Mouse (Mus musculus) T-helper 2 cell (primary cell): ENCODE measurements at regions not wholly inside any gene's neighbourhood (a gene's known extent, or its start where the extent isn't known, plus 50 kb on each side); places are given as distances from the start of the nearest gene placed in this dataset.

Experiments used
- in situ Hi-C: fragments of 300-600 bp; cut with MboI, MseI; formaldehyde crosslinking; loops from one replicate; pipeline ENCODE4 v1.15.1; 2025; ENCODE audit warnings: high pct_unique_total_duplicates

DNA sequence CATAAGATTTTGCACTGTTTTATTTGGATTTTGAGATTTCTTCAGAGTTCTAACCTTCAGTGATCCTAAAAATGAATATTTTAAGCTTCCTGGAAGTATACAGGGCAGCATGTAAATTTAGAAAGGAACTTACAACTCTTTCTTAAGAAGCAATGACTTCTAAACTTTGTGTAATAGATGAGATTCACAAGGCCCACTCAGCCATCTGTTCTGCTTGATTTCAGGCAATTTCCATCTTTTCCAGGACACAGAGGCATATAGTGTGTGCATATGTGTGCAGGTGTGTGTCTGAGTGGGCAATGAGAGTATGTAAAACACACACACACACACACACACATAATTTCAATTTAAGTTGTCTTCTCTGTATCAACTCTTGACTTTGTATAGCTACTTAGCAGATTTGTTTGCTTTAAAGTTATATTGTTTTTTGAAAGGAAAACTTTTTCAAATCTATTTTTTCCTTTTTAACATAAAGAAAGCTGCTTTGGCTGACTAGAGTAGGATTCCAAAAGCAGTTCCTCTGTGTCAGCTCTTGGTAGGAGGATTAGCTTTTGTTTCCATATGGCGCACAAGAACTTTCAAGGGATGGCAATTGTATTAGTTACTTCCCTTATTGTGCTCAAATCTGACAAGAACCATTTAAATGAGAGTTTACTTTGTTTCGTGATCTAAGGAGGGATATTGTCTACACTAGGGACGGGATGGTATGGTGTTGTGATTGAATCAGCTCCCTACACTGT is 387.6 kb downstream of the D3Ertd751e start:
- in situ Hi-C loops = no loop called here

DNA sequence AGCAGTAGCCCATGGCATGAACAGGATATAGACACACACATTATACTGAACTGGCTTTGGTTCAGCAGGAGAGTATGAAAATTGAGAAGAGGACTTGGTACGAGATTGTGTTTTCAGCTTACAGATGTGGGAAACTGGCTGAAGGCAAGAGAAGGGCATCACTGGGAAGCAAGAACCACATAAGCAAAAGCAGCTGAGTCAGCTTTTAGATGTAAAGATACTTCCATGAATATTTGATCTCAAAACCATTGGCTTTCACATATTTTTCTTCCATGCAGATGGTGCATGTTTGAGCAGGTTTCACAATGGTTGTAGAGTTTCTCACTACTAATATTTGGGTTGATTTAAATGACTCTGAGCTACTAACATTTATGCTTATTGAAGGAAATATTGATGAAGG is 389.9 kb downstream of the D3Ertd751e start:
- in situ Hi-C loops = no loop called here

DNA sequence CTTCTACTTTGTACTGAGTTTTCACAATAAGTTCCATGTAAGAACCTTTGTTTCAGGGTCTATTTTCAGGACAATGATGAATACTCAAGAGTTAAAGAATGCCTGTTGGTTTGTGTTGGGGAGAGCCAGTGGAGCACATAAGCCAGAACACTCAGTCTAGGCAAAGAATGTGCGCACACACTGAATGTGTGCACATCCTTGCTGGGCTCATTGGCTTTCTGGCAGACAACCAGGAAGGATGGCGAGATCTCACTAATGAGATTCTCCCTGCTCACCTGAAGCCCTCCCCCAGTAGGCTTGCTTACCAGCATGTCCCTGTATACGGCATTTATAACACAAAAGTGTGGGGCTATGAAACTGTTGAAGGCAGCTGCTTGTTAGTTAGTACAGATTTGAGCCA is 411.0 kb downstream of the D3Ertd751e start:
- in situ Hi-C loops = no loop called here

DNA sequence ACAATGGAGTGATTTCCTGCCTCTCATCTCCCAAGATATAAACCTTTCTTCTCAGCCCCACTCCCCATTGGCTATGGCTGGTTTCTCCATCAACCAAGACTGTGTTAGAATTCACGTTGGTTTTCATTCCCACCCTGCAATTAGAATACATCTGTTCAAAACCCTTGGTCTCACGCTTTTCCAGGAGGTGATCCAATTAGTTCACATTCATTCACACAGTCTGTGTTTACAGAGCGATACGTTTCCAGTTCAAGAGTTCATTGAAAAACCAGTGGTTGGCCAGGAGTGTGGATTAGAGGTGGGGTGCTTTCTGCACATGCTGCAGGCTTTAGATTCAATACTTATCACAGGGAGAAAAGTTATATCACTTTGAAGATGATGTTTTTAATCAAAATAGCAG is 412.5 kb downstream of the D3Ertd751e start:
- in situ Hi-C loops = no loop called here

DNA sequence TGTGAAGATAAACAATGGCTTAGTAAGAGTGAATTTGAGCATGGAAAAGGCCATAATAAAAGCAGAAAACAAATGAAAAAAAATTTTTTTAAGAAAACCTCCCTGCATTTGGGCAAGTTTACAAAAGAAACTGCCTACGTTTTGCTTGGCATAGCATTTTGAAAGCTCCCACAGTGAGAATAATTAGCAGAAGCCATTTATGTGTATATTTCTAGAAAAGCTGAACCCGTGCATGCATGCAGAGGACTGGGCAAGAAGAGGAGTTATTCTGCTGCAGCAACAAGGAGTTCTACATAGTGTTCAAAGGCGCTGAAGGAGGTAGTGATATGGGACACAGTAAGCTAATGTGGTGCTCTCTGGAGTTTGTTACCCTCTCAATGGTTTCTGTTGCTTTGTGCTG is 421.3 kb downstream of the D3Ertd751e start:
- in situ Hi-C loops = no loop called here

DNA sequence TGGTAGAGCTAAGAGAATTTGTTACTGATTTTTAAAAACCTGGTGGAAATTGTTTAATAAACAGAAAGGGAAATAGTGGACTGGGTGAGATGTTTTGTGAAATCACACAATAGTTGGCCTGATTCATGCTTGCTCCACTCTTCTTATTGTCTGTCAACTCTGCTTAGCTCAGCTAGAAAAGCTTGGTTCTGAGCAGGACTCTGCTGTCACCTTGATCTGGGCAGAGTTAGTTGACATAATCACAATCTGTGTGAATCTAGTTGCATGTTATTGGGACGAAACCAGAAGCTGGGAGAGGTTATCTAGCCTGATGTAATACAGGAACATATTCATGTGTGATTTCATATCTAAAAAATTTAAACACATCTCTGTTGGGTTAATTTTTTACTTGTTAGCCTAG is 456.8 kb downstream of the D3Ertd751e start:
- in situ Hi-C loops = no loop called here

DNA sequence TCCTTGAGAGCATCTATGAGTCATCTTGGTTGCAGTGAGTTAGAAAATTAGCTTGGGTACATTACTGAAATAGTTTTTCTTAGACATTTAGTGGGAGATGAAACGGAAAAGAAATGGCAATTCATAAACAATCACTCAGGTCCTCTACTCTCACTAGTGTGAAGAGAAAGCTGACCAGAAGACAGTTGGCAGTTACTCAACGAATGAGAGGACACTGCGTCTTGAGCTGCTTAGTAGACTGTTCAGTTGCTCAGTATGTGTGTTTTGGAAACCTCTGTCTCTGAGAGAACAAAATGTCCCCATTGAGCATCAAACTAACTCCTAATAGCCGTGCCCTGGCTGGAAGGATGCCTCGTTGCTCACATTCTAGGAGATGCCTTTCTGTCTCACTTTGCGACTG is 459.0 kb downstream of the D3Ertd751e start:
- in situ Hi-C loops = no loop called here

DNA sequence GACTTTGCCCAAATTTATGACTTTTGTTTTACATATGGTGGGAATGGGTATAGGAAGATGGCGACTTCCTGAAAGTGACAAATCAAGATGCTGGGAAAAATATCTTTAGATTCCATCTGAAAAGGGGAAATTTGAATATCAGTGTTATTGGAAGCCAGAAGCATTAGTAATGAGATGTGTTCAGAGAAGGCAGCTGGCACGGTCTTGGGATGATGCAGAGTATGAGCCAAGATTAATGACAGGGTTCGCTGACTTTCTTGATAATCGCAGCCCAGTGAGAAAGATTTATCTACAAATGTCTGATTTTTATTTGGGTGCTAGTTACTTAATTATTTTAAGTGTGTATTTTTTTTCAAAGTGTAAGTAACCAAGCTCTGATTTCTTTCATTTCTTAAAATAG is 463.2 kb downstream of the D3Ertd751e start:
- in situ Hi-C loops = no loop called here

DNA sequence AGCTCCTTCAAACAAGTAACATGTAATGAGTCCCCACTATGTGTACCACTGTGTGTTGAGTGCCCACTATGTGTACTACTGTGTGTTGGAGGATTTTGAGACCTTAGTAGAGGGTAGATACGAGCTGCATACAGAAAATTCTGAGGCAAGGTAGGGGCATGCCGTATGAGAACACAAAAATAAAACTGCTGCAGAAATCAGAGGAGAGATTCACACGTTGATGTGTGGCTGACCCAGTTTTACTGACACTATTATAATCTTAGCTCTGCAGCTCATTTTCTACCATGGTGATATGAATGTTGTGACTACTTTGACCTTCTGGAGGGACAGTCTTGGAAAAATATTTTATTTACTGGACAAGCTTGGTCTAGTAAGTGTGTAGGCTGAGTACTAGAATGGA is 469.0 kb downstream of the D3Ertd751e start:
- in situ Hi-C loops = no loop called here

DNA sequence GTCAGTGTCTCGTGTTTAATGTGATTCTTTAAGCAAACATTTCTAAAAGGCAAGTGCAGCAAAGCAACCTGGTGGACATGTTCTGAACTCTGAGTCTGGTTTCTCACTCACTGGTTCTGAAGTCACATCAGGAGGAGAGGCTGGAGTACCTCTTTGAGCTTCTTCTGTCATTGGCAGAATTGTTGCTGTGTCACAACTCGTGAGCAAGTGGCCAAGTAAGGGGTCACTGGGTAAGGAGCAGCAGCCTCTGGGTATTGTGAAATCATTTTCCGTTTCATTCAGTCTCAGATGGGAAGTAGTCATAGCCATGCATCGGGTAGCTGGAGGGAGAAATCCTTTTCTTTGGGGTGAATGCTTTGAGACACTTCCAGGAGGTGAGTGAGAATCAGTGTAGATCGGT is 470.0 kb downstream of the D3Ertd751e start:
- in situ Hi-C loops = no loop called here

DNA sequence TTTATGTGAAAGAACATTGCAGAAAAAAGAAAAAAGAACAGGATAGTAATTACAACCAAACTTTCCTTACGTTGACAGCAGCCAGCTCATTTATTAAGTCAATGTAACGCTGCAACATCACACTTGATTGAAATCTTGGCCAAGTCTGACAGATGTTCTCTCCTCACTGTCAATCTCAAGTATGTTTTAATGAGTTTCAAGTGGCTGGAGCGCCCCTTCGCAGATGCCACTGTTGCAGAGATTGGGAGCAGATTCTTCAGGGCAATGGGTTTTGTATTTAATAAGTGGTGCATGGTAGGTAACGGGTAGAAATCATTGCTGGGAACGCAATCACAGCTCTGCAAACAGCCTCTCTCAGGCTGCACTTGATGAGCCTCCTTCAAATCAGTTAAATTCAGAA is 470.8 kb downstream of the D3Ertd751e start:
- in situ Hi-C loops = no loop called here

DNA sequence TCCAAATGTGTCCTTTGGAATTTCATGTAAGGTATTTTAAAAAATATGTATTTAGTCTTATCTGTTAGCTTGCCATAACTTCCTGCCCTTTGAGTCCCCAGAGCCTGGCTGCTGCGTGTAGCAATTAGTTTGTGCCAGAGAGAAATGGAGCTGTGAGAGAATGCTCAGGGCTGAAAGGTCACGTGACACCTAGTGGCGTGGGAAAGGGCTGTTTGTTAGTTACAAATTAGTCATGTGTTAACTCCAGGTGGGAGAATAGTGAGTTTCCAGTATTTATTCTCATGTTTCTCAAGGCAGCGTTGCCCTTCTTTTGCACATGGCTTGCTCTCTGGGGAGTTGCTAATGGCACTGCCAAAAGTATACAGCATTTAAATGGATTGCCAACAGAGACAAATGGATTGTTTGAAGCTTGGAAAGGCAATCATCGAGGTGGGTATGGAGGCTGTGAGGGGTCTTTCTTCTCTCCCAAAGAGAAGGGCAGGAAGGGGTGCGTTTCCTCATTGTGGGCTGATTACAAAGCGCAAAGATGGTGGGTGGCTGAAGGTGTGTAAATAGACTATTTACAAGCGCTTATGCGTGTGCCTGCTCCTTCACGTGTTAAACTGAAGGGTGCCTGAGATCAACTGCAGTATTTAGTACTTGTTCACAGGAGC is 472.3 kb downstream of the D3Ertd751e start:
- in situ Hi-C loops = no loop called here

DNA sequence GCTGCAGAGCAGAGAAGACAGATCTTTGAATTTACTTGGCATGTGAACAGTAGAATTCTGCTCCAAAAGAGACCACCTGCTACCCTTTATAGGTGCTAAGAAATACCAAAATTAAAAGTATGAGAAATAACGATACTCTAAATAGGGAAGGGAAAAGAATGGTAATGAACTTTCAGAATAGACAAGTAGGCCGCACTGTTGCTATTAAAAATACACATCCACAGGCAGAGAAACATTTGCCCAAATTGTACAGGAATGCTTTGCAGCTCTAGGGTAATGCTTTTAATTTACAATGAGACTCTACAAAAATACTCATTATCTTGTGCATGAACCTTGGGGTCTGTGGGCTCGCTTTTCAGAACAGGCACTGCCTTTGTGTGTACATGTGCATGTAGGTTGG is 476.3 kb downstream of the D3Ertd751e start:
- in situ Hi-C loops = no loop called here

DNA sequence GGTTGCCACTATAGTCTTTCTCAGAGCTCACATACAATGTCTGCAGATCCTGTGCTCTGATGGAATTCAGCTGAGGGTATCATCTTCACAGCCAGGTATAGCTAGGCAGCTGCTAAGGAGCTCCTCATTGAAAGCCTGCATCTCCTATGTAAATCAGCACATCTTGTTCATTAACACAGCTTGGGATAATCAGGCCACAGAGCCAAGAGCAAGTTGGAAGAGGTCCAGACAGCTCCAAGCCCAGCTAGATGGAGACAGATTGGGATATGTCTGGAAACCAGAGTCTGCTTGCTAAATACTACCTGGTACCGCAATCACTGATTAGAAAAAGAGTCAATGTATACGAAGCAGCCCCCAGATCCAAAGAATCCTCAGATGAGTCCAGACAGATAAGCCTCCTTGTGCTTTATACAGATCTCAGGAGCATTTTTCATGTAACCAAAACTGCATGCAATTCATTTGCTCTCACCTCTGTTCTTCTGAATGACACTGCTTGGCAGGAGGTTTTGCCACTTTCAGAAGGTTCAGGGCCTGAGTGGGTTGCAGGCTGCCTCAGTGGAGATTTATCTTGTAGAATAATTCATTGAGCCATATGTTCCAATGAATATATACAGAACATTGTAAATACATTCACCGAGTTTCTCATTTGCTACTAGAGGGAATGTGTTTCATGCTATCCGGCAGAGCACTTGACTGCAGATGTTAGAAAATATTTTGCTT is 485.4 kb downstream of the D3Ertd751e start:
- in situ Hi-C loops = loop anchor here (25.0 kb wide), 1 partner anchor 691 kb away; no protein-coding TSS in a partner anchor

DNA sequence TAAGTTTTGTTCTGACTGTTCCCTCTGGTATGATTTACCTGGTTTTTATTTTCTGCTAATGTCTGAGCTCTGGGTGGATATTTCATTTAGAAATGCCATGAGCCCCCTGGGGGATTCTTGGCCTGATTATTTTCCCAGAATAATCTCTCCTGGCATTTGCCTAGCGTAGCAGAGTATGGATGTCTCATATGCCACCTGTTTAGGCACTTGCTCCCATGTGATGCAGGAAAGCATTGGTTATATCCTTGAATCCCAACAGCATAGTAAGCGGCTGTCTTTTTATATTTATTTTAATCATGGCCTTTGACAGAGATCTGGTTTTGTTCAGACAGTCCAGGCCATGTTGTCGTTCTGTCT is 486.0 kb downstream of the D3Ertd751e start:
- in situ Hi-C loops = loop anchor here (25.0 kb wide), 1 partner anchor 691 kb away; no protein-coding TSS in a partner anchor

DNA sequence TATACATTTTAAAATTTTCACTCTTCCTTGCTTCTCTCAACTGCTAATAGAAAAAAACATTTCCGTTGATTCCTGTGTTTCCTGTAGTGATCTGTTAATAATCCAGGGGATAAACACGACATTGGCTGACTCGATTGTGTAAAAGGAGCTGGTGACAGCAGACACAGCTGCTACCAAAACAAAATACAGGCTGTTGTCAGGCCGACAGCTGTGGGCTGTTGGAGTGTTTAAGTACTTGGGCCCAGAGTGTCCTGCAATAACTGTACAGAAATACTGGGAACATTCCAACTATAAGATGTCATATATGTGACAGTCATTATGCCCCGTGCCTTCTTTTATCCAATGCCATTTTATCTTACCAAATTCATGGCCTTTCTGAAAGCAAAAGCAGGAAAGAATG is 489.9 kb downstream of the D3Ertd751e start:
- in situ Hi-C loops = loop anchor here (25.0 kb wide), 1 partner anchor 695 kb away; no protein-coding TSS in a partner anchor

DNA sequence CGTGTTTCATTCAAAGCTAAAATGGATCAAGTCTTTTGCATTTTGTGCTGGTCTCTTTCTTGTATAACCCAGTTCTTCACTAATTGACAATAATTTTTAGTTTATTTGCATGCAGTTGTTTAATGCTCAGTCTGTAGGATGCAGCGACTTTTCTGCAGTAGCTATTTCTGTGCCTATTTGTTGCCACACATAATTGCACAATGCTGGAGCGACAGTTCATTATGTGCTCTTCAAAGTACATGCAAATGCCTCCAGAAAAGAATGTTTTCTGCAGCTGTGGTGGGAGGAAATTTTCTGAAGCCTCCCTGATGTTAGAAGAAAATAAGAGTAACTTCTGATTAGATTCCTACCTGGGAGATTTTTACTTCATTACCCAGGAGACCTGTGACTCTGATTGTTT is 491.3 kb downstream of the D3Ertd751e start:
- in situ Hi-C loops = loop anchor here (25.0 kb wide), 1 partner anchor 696 kb away; no protein-coding TSS in a partner anchor

DNA sequence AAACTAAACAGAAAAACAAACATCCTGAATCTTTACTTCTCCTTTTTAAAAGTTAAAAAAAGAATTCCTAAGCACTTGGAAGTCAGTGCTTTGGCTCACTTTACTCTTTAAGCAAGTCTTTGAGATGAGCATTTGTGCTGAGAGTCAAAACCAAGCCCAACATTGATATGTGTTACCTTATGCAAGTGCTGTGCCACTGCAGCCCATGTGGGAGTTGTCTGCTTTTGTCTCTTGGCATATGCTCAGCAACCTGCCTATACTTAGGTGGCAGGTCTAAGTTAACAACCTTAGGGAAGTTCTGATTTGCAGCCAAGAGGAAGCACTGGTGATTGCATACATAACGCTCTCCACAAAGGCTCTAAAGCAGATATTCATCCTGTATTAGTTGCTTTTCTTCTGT is 493.1 kb downstream of the D3Ertd751e start:
- in situ Hi-C loops = loop anchor here (25.0 kb wide), 1 partner anchor 698 kb away; no protein-coding TSS in a partner anchor
